Mouse (Mus musculus) urinary bladder, postnatal 14 days (tissue): ENCODE data around the gene Cdk4.
"Not testable (repeated sequence)": the region's sequence is repeated elsewhere in the genome, so short reads cannot be mapped to it uniquely, and the experiment has no call there.

ENCODE experiments used
- DNase-seq: peaks from one replicate; pipeline ENCODE4 v3.0.0; 2021; ENCODE audit warnings: low spot score

Cdk4 gene

GRCm38 (mm10) chr10:127058161-127058560, 5.2 kb upstream of the Cdk4 start:
- peak; percentile 75 for DNase-seq

GRCm38 (mm10) chr10:127058708-127059107, 4.6 kb upstream of the Cdk4 start:
- no peak for DNase-seq

DNA sequence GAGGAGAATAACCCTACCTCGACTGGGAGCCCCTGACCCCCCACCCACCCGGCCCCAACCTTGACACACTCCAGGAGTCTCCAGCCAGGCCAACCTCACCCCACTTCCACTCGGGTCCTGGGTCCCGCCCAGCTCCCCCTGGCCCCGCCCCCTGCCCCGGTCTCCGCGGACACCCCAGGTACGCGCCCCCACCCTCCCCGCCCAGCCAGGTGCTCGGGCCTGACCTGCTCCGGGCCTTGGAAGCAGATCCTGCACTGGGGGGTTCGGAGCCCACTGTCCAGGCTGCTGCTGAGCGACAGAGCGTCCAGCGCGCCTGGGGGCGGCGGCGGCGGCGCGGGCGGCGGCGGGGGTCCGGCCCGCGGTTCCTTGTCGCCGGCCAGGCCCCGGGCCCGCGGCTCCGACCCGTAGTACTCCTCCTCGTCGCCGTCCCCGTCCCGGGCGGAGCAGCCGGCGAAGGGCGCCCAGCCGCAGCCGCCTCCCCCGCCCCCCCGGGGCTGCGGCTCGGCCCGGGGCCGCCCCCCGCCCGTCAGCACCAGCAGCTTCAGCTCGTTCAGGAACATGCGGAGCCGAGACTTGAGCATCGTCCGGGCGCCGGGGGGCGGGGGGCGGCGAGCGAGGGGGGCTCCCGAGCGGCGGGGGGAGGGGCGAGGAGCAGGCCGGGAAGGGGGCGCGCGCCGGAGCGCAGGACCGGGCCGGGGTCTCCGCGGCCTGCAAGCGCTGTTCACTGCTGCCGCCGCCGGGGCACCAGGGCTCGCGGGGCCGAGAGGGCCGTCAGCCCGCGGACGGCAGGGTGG, 4.0 kb upstream of the Cdk4 start:
- DNase-seq: no peak

DNA sequence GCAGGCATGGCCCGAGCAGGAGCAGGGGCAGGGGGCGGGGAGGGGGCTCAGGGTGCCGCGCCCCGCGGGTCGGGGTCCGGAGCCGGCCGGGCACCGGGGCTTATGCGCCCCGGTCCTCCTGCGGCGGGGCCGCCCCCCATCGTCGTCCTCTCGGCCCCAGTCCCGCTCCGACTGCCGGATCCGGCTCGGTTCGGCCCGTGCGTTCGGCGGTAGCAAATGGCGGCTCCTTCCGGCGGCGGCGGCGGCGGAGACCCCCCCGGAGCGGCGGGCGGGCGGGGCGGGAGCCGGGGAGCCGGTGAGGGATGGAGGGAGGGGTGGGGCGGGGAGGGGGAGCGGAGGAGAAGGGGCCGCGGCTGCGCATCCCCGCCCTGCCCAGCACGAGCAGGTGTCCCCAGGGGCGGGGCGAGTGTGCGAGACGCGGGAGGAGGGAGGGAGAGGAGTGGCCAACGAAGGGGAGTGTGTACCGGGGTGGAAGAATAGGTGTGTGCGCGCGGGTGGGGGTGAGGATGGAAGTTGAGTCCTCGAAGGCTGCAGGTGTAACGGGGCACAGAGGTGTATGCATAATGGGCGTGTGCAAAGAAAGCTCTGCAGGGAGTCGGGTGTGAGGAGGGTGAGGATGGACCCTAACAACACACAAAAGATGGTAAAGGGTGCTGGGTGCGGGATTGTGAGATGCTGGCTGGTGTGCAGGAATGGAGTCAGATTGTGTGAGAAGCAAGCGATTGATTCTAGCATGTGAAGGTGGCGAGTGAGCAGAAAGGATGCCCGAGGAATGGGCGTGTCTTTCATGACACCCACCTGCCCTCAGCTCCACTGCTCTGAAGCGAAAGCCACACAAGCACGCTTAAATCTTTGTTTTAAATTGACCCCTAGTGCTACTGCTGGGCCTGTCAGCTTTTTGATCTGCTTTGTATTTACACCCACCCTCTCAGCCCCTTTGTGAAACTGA, 3.1 kb upstream of the Cdk4 start, which contains the start of gene March9:
Gene March9 (minus strand): TSS at position 217 of the 949 bp plus-strand sequence.
- DNase-seq: peak; percentile 77

GRCm38 (mm10) chr10:127061085-127061484, 2.2 kb upstream of the Cdk4 start:
- DNase-seq: no peak

GRCm38 (mm10) chr10:127061513-127061912, 1.8 kb upstream of the Cdk4 start:
- no peak for DNase-seq

- not testable (repeated sequence) for DNase-seq
Measured at GRCm38 (mm10) chr10:127062101-127062500, 1.2 kb upstream of the Cdk4 start.

DNA sequence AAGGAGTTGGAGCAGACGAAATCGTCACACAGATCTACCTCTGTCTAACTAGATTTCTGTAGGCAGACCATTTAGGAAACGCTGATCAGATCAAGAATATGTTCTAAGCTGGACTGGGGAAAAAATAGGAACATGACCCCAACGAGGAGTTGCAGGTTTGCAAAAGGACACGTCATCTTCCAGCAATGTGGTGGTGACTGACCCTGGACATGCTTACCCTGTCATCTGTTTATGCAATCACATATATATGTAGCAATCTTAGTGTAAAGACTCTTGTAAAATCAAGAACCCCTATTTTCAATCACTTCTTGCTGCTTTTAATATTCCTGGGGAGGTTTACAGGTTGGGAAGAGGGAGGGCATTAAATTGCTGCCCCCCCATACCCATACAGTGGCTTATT, 831 bp upstream of the Cdk4 start:
- no peak for DNase-seq

DNA sequence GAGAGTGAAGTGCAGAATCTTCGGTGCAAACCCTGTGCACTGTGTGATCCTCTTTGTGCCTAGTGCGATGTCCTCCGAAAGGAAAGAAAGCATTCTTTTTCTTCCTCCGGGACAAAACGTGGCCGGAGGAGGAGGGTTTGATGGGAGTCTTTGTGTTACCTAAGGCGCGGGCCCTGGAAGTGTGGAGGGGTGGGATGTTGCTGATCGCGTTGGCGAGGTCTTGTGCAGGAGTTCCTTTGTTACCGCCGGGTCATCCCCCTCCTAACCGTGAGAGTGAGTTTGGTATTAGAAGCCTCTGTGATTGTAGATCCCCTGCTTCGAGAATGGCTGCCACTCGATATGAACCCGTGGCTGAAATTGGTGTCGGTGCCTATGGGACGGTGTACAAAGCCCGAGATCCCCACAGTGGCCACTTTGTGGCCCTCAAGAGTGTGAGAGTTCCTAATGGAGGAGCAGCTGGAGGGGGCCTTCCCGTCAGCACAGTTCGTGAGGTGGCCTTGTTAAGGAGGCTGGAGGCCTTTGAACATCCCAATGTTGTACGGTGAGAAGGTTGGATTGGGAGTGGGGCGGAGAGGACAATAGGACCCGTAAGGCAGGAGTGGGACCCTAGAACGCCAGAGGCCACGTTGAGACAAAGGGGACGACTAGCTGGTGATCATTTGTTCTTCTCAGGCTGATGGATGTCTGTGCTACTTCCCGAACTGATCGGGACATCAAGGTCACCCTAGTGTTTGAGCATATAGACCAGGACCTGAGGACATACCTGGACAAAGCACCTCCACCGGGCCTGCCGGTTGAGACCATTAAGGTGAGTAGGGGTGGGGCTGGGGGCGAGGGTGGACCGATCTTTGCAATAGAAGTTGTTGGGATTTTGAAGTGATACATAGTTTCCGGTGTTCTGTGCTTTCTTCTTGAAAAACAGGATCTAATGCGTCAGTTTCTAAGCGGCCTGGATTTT, 858 bp downstream of the Cdk4 start:
- no peak for DNase-seq

DNA sequence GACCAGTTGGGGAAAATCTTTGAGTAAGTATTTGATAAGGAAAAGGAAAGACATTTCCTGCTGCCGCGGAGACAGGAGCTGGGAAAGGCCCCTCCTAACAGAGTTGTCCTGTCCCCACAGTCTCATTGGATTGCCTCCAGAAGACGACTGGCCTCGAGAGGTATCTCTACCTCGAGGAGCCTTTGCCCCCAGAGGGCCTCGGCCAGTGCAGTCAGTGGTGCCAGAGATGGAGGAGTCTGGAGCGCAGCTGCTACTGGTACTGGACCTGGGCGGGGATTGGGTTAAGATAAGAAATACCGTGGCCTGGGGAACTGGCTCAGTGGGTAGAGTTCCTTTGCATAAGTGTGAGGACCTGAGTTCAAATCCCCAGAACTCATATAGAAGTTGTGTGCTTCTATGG, 2.6 kb downstream of the Cdk4 start:
- no peak for DNase-seq

DNA sequence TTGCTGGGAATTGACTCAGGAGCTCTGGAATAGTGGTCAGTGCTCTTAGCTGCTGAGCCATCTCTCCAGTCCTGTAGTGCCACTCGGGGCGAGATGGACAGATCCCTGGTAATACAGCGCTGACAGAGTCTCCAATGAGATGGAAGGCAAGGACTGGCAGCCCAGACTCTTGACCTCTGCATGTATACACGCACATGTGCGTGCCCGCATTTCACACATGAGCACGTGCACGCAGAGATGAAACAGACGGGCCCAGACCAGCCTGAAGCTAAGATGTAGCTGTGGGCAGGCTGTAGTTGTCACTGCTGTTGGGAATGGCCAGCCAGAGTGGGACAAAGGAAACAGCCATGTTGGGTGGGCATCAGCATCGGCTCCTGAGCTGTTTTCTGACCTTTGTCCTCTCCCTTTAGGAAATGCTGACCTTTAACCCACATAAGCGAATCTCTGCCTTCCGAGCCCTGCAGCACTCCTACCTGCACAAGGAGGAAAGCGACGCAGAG, 3.2 kb downstream of the Cdk4 start:
- DNase-seq: no peak

DNA sequence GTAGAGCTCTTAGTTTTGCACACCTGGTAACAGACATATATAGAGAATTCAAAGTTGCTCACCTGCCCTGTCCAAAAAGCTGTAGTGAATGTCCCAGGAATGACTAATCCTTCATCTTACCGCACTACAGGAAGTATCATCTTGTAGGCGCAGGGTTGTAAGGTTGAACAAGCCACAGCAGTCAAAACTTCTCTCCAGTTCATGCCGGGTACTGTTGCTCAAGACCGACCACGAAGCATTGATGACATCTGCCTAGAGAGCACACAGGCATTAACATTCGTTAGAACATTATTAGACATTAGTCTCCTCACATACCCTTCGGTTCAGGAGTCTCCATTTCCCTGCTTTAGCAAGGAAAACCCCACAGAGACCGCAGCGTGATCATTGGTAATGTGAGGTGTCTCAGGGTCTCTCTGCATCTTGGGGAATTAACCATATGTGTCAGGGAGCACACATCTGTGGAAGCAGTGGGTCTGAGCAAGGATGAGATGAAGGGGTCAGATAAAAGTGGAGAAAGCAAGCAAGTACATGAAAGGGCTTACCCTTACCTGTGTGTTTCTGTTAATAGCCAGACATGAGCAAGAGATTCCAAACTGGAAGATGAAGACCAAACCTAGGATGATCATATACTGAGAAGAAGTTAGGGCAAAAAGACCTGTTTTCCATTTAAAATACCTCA, 5.2 kb downstream of the Cdk4 start:
- no peak for DNase-seq

DNA sequence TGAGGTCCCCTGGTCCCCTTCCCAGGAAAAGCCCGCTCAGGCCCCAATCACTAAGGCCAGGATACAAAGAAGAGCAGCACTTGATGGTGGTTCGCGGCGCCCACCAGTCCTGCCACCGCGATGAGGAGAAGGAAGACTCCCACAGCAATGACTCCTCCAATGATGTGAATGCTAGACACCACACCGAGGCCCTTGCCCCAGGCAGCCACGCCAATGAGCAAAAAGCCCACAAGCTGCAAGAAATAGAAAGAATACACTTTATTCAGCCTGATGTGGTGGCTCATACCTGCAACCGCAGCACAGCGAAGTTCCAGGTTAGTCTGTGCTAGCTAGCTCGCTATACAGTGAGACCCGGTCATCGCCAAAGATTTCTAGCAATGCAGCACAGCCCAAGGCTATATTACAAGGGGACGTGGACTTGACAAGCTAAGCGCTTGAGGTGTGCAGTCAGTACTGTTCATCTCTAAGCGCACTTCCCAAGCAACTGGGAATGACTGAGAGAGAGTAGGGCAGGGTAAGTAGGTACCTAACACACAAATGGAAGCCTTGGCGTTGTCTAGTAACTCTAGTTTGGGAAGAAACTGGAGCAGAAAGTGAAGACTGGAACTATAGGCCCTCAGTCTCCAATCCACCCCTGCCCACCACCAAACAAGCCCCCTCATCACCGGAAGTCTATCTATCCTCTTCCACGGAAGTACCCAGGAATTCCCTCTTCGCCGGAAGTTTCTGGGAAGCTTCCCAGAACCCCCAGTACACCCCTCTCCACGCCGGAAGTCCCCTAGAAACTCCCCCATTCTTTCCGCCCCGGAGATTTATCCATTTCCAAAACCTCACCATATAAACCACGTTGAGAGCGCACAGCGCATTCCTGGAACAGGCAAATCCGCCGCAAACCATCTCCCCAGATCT, 6.2 kb downstream of the Cdk4 start:
- DNase-seq: no peak

- peak; percentile 91 for DNase-seq
Measured at GRCm38 (mm10) chr10:127070190-127071121, 7.1 kb downstream of the Cdk4 start, which contains the start of gene Tspan31. Gene Tspan31, minus strand, starts transcription at chr10:127070264.

DNA sequence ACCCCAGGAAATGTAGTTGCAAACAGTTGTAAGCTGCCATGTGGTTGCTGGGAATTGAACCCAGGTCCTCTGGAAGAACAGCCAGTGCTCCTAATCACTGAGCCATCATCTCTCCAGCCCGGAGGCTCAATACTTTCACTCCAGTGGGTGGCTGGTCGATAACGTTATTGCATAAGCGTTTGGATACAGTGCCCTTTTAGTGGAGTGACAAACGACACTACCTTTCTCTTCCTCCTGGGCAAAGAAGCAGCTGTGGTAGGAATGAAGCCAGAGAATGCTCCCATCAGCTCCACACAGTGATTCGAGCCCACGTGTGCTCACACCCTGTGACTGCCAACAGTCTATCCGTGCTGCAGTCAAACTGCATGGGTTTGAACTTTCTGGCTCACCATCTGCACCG, 7.9 kb downstream of the Cdk4 start:
- DNase-seq: no peak

DNA sequence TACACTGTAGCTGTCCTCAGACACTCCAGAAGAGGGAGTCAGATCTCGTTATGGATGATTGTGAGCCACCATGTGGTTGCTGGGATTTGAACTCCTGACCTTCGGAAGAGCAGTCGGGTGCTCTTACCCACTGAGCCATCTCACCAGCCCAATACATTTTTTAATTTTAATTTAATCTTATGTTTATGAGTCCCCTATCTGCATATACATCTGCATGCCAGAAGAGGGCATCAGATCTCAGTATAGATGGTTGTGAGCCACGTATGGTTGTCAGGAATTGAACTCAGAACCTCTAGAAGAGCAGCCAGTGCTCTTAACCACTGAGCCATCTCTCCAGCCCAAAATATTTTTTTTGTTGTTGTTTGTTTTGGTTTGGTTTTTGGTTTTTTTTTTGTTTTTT, 8.9 kb downstream of the Cdk4 start:
- not testable (repeated sequence) for DNase-seq

DNA sequence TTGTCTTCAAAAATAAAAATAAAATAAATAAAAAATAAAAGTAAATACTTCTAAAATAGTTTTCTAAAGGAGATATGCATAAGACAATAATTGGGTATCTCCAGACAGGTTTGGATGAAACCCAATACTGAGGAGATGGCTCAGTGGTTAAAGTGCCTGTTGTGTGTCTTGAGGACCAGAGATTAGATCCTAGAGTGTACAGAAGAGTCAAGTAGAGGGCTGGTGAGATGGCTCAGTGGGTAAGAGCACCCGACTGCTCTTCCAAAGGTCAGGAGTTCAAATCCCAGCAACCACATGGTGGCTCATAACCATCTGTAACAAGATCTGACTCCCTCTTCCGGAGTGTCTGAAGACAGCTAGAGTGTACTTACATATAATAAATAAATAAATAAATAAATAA, 9.6 kb downstream of the Cdk4 start:
- not testable (repeated sequence) for DNase-seq

- DNase-seq: no peak
Measured at GRCm38 (mm10) chr10:127073981-127074380, 10.6 kb downstream of the Cdk4 start.

- DNase-seq: no peak
Measured at GRCm38 (mm10) chr10:127075080-127075479, 11.7 kb downstream of the Cdk4 start, which contains the start of gene Agap2. Gene Agap2, plus strand, starts transcription at chr10:127075284.
